Mouse (Mus musculus) embryonic fibroblast, embryonic 13.5 days (primary cell): ENCODE data around the gene Fem1a.

Source experiments
- CTCF ChIP-seq: IDR thresholded peaks from 2 replicates; pipeline ENCODE4 v1.5.1; 2011; ENCODE audit warnings: mild to moderate bottlenecking, control low read depth, low read length, moderate library complexity, borderline replicate concordance; ENCODE audit not compliant: insufficient read depth
- POLR2A ChIP-seq: IDR thresholded peaks from 2 replicates; pipeline ENCODE4 v1.6.1; 2011; ENCODE audit warnings: low read depth, mild to moderate bottlenecking, control low read depth, low read length, moderate library complexity

DNA sequence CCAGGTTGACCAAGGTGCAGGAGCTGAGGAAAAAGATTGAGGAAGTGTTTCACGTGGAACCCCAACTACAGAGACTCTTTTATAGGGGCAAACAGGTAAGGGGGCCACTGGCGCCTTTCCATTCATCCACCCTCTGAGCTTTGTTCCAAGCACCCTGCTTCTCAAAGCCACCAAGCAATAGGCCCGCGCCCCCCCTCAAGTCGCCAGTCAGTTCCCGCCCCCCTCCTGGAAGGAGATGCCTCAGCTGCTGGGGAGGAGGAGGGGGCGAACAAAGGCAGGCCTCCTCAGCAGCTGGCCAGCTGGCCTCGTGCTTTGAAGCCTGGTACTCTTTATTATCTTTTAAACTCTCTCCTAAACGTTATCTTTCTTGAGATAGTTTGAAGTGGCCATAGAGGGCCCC, 48.5 kb downstream of the Fem1a start:
- TF ChIP-seq CTCF (no peak), POLR2A (no peak)
